Mouse (Mus musculus) brain, embryonic 14.5 days (tissue): ENCODE measurements around the gene Hoxb1.

Source experiments
- CTCF ChIP-seq: fragments of 200-500 bp; IDR thresholded peaks from 2 replicates; pipeline ENCODE4 v1.5.1; 2012; ENCODE audit warnings: inconsistent platforms, mild to moderate bottlenecking, moderate library complexity, borderline replicate concordance; ENCODE audit not compliant: insufficient read depth, insufficient read length; ENCODE audit errors: extremely low read depth
- POLR2A ChIP-seq: fragments of 200-500 bp; IDR thresholded peaks from 2 replicates; pipeline ENCODE4 v1.6.1; 2012; ENCODE audit warnings: mild to moderate bottlenecking, inconsistent platforms, borderline replicate concordance; ENCODE audit not compliant: poor library complexity, insufficient read depth, insufficient read length, severe bottlenecking; ENCODE audit errors: extremely low read depth

GRCm38 (mm10) chr11:96405541-96405940 lies 40.0 kb downstream of the Hoxb1 start:
- TF ChIP-seq POLR2A (no peak), CTCF (no peak)
